Mouse (Mus musculus): Measurements from ENCODE around the gene Popdc3.

DNA sequence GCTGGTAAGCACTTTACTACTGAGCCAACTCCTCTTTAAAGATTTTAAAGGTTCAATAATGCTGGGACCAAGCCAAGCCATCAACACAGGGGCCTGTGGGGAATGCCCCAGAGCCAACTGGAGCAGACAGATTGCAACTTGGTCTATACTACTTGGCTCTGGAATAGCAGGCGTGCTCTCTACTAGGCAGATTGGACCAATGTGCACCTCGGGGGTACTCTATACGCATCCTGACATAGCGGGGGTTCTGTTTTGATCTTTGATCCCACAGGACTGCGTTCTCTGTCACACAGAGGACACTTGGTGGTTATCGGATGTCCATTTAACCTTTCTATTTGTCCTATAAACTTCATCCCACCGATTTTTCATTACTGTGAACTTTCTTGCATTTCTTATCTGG is 157.0 kb downstream of the Popdc3 start:
- TF ChIP-seq CTCF (IDR thresholded peaks at IDR 0.05; ENCODE audit: insufficient read depth, low read depth, low read length) = no peak
- TF ChIP-seq POLR2A (IDR thresholded peaks at IDR 0.05; ENCODE audit: insufficient read depth, low read depth, low read length) = no peak

Measured in olfactory bulb, adult 2 months (tissue).